Mouse (Mus musculus) megakaryocyte, embryonic 14.5 days (primary cell): ENCODE results near the gene Man1a.

ENCODE experiments used
- FLI1 ChIP-seq: IDR thresholded peaks from 2 replicates; pipeline ENCODE4 v1.6.1; 2012; ENCODE audit warnings: low read length, inconsistent platforms, mixed read lengths
- GATA1 ChIP-seq: IDR thresholded peaks from 3 replicates; pipeline ENCODE4 v1.6.1; 2012; ENCODE audit warnings: mixed read lengths, low read length, inconsistent platforms, borderline replicate concordance

DNA sequence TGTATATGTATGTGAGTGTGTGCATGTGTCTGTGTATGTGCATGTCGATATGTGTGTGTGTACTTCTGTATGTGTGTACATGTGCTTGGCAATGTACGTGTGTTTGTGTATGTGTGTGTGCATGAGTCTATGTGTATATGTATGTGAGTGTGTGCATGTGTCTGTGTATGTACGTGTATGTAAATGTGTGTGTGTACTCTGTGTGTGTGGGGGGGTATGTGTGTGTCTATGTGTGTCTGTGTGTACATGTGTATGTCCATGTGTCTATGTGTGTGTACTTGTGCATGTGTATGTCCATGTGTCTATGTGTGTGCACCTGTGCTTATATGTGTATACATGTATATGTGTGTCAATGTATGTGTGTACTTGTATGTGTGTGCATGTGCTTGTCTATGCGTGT lies 15.2 kb downstream of the Man1a start:
- TF ChIP-seq GATA1 (no peak), FLI1 (no peak)
